Mouse (Mus musculus) liver, embryonic 14.5 days (tissue): Measurements from ENCODE around the gene Sox4. TPM values are rescaled to one million over a fixed set of nuclear protein-coding genes. Genes with fewer than 3 reads are reported as not detected.

Experiments used
- ATAC-seq: fragments of 200-750 bp; cut with Nextera tagmentation; 2 replicates; pipeline ENCODE4 v1.8.0; 2017; ENCODE audit warnings: moderate number of reproducible peaks, mild to moderate bottlenecking, moderate library complexity; ENCODE audit not compliant: insufficient read depth
- DNase-seq, 3 experiments: peaks; one replicate each; pipeline ENCODE4 v3.0.0-alpha.2; 2012 to 2013; ENCODE audit warnings: low read depth in 3 of 3, low spot score in 3 of 3
- H3K27ac ChIP-seq: fragments of 300-500 bp; sonication (generic); 2 replicates; pipeline ENCODE4 v1.5.1; 2014; ENCODE audit warnings: moderate library complexity, mild to moderate bottlenecking, control low read depth, inconsistent platforms
- H3K27me3 ChIP-seq: fragments of 300-500 bp; sonication (generic); 2 replicates; pipeline ENCODE4 v1.6.1; 2014; ENCODE audit warnings: mild to moderate bottlenecking, low read length, moderate library complexity; ENCODE audit not compliant: control insufficient read depth, insufficient read depth
- H3K36me3 ChIP-seq: fragments of 300-500 bp; sonication (generic); replicated peaks from 2 replicates; pipeline ENCODE4 v1.6.1; 2014; ENCODE audit warnings: low read depth; ENCODE audit not compliant: control insufficient read depth, insufficient read depth
- H3K4me1 ChIP-seq, 2 experiments: fragments of 200-500 bp in 1 of 2; fragments of 300-500 bp in 1 of 2; sonication (generic) in 1 of 2; replicated peaks; 2 replicates each; pipeline ENCODE4 v1.6.1; 2012 to 2014; ENCODE audit warnings: antibody characterized with exemption in 1 of 2, inconsistent platforms in 1 of 2, low read length in 1 of 2; ENCODE audit not compliant: control insufficient read depth in 2 of 2, insufficient read depth in 2 of 2
- H3K4me2 ChIP-seq: fragments of 300-500 bp; sonication (generic); 2 replicates; pipeline ENCODE4 v1.6.1; 2014; ENCODE audit warnings: low read depth, mild to moderate bottlenecking, control low read depth, moderate library complexity
- H3K4me3 ChIP-seq, 2 experiments: fragments of 200-500 bp in 1 of 2; fragments of 300-500 bp in 1 of 2; sonication (generic) in 1 of 2; 2 replicates each; pipeline ENCODE4 v1.5.1; 2012 to 2014; ENCODE audit warnings: low read depth in 2 of 2, low read length in 2 of 2, mild to moderate bottlenecking in 2 of 2, control low read depth in 1 of 2, inconsistent platforms in 1 of 2, moderate library complexity in 1 of 2; ENCODE audit not compliant: insufficient read depth in 1 of 2
- H3K9ac ChIP-seq: fragments of 300-500 bp; sonication (generic); replicated peaks from 2 replicates; pipeline ENCODE4 v1.6.1; 2014; ENCODE audit warnings: mild to moderate bottlenecking, control low read depth, moderate library complexity
- H3K9me3 ChIP-seq: fragments of 300-500 bp; sonication (generic); 2 replicates; pipeline ENCODE4 v1.6.1; 2016; ENCODE audit warnings: low read length, mixed read lengths; ENCODE audit not compliant: control insufficient read depth
- CTCF ChIP-seq: IDR thresholded peaks from 2 replicates; pipeline ENCODE4 v1.5.1; 2016; ENCODE audit warnings: antibody characterized with exemption, low read depth, control low read depth
- EP300 ChIP-seq: IDR thresholded peaks from 2 replicates; pipeline ENCODE4 v1.6.1; 2016; ENCODE audit warnings: antibody characterized with exemption, low read depth
- WGBS: fragments of 180-500 bp; shearing (Covaris S2); extraction: QIAGEN DNeasy Blood & Tissue Kit; methylation state at CpG from one replicate; pipeline ENCODE4 v1.1.7; 2014; ENCODE audit not compliant: insufficient replicate concordance; 5-methylcytosine and 5-hydroxymethylcytosine counted together
- polyA plus RNA-seq, 2 experiments: library from polyadenylated mRNA; depleted of rRNA in 1 of 2; stranded (reverse) in 1 of 2; unstranded in 1 of 2; fragments of >200 nt; fragmentation: Nextera tagmentation in 1 of 2; extraction: Ambion mirVana in 1 of 2; gene quantifications; 2 replicates each; pipeline versions ENCODE4 v1.2.1 to v1.2.3; 2012 to 2014

The Sox4 gene
- polyA plus RNA-seq, 2 experiments: 1.8 to 2.0 TPM

DNA sequence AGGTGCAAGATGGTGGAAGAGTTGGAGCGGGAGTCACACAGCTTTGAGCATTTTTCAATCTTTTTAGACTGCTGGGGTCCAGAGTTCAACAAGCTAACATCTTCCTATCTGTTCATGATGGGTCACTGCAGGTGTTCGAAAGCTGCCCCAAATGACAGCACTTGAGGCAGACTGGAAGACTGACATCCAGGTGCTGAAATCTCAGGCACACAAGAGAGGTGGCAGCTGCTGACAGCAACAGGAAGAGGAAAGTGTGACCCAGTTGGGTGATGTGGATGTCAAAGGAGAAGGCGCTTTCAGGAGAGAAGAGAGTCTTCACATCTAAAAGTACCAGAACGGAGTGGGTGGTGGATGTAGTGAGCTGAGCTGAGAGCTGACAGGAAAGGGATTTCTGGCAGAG is 21.5 kb upstream of the Sox4 start:
- WGBS: 62% methylated on average over 4 of the region's 4 CpGs
- ATAC-seq: no peak
- H3K27me3 ChIP-seq: no peaks in the 10 kb centered on the region
- no peak overlapping the region for H3K4me2 ChIP-seq
- no peaks in the 10 kb centered on the region for H3K9me3 ChIP-seq
- no peak overlapping the region for H3K9ac ChIP-seq
- no peaks in the 10 kb centered on the region for H3K4me1 ChIP-seq
- TF ChIP-seq EP300 (no peak), CTCF (no peak)
- H3K36me3 ChIP-seq: no peaks in the 10 kb centered on the region
- DNase-seq: no peak
- no peak overlapping the region for H3K4me3 ChIP-seq
- H3K27ac ChIP-seq: no peak overlapping the region

DNA sequence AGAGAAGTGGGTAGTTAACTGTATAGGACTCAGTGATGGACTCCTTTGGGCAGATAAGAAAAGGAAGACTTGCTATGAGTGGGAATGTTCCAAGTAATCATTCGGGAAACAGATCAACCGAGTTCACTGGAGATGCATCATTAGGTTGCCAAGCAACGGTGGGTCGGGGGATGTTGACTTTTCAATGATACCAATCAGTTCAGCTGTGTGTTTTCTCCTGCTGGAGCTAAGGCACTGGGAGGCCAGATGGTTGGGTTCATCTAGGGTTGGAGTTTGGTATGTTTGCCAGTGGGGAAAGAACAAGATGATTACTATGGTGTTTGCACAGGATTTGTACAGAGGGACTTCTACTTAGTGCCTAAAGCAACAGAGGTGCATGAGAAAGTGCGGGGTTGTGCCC is 21.1 kb upstream of the Sox4 start:
- DNase-seq: no peak
- Histone ChIP-seq H3K4me2 (no peak overlapping the region), H3K4me3 (no peak overlapping the region), H3K27ac (no peak overlapping the region), H3K27me3 (no peaks in the 10 kb centered on the region), H3K36me3 (no peaks in the 10 kb centered on the region), H3K9me3 (no peaks in the 10 kb centered on the region), H3K4me1 (no peaks in the 10 kb centered on the region), H3K9ac (no peak overlapping the region)
- ATAC-seq: no peak
- no peak for TF ChIP-seq EP300
- TF ChIP-seq CTCF: no peak
- WGBS: 52% methylated on average over 5 of the region's 5 CpGs

DNA sequence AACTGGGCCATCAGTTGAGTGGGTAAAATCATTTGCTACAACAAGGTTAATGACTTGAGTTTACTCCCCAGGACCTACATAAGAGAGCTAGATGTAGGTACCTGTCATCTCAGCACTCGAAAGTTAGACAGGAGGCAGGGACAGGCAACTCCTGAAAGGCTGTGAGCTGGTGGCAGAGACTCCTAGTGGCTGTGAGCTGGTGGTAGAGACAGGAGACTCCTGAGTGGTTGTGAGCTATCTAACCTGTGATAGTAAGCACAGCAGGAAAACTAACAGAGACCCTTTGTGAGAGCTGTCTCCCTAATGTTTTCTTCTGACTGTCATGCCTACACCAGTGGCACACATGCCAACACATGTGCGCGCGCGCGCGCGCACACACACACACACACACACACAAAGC is 7.4 kb upstream of the Sox4 start:
- Histone ChIP-seq H3K36me3 (no peaks in the 10 kb centered on the region), H3K4me3 (no peak overlapping the region), H3K4me2 (no peak overlapping the region), H3K4me1 (peaks cover 2 to 13% of the 10 kb centered on the region in 2 experiments; a peak in 3 of 4 replicates), H3K9me3 (no peaks in the 10 kb centered on the region), H3K27ac (no peak overlapping the region), H3K9ac (no peak overlapping the region), H3K27me3 (no peaks in the 10 kb centered on the region)
- DNase-seq: no peak
- TF ChIP-seq EP300 (no peak), CTCF (no peak)
- no peak for ATAC-seq
- WGBS: 96% methylated on average over 8 of the region's 8 CpGs

DNA sequence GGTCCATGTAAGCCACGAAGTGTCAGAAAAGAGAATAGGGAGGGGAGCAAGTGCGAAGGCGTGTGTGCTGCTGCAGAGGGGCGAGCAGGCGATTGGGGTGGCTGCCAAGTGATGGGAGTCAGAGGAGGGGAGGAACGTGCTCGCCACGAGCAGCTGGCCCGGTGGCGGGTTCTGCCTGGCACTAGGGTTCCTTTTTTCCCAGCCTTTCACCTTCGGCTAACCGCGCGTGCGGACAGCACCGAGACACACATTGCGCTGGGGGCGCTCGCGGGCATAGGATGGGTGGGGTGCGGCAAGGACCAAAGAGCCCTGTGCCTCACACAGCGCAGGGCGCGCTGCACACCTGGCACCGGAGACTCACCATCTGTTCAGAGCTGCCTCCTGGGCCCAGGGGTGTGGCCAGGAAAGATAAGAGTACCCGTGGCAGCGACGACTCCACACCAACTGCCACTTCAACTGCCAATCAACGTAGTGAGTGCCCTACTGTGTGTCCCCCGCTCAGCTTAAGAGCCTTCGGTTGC is 6.0 kb upstream of the Sox4 start:
- no peak overlapping the region for H3K27ac ChIP-seq
- ATAC-seq (peak; percentile 61), DNase-seq (peak in 2 of 3 experiments; percentile 30 to 39)
- H3K9me3 ChIP-seq: no peaks in the 10 kb centered on the region
- under 1% methylated on average over 31 of the region's 31 CpGs for WGBS
- TF ChIP-seq EP300 (peak; percentile 82), CTCF (peak; percentile 74)
- no peak overlapping the region for H3K9ac ChIP-seq
- peak overlapping the region; percentile 94 for H3K4me2 ChIP-seq
- H3K36me3 ChIP-seq: no peaks in the 10 kb centered on the region
- peak overlapping the region; percentile 50 to 60 for H3K4me3 ChIP-seq
- no peaks in the 10 kb centered on the region; the same call in 1 of the 2 replicates for H3K27me3 ChIP-seq
- H3K4me1 ChIP-seq: peaks cover 2 to 13% of the 10 kb centered on the region in 2 experiments; a peak in 3 of 4 replicates

DNA sequence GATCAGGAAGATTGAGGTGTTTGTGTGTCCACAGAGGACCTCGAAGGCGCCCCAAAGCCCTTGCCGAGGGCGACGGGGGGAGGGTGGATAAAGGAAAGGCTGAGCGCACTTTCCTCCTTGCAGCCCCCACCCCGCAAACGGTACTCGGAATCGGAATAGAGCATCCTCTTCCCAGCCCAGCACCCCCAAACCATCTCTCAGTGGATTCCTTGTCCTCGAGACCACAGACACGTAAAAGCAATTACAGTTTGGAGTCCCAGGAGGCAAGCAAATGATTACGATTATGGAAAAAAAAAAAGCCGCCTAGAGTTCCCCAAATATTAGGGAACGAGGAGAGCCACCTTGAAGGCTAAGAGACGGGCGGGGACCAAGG is 5.5 kb upstream of the Sox4 start:
- peak overlapping the region; percentile 64 for H3K9ac ChIP-seq
- H3K9me3 ChIP-seq: no peaks in the 10 kb centered on the region
- H3K4me1 ChIP-seq: peaks cover 2 to 13% of the 10 kb centered on the region in 2 experiments; a peak in 3 of 4 replicates
- peak overlapping the region; percentile 94 for H3K4me2 ChIP-seq
- peak overlapping the region; percentile 50 to 60 for H3K4me3 ChIP-seq
- no peaks in the 10 kb centered on the region for H3K36me3 ChIP-seq
- 1% methylated on average over 17 of the region's 17 CpGs for WGBS
- no peak for ATAC-seq
- DNase-seq: no peak
- TF ChIP-seq EP300: no peak
- TF ChIP-seq CTCF: no peak
- H3K27me3 ChIP-seq: no peaks in the 10 kb centered on the region; the same call in 1 of the 2 replicates
- no peak overlapping the region for H3K27ac ChIP-seq
